Mouse (Mus musculus) CH12.LX (cell line): ENCODE measurements at regions not wholly inside any gene's neighbourhood (a gene's known extent, or its start where the extent isn't known, plus 50 kb on each side); places are given as distances from the start of the nearest gene placed in this dataset.

Experiments used
- DNase-seq: peaks from one replicate; pipeline ENCODE4 v3.0.0-alpha.2; 2013; ENCODE audit errors: extremely low read depth
- H3K27ac ChIP-seq: 2 replicates; pipeline ENCODE4 v1.5.1; 2012; ENCODE audit warnings: low read depth, mild to moderate bottlenecking, control low read depth, moderate library complexity; ENCODE audit not compliant: insufficient read depth
- H3K27me3 ChIP-seq: replicated peaks from 2 replicates; pipeline ENCODE3; 2012; ENCODE audit warnings: inconsistent platforms
- H3K36me3 ChIP-seq, 2 experiments: replicated peaks in 1 of 2; 2 replicates each; pipeline versions ENCODE3 to v1.6.1; 2012; ENCODE audit warnings: inconsistent platforms in 1 of 2, low read length in 1 of 2, mild to moderate bottlenecking in 1 of 2, mixed read lengths in 1 of 2, moderate library complexity in 1 of 2; ENCODE audit not compliant: control insufficient read depth in 1 of 2, insufficient read depth in 1 of 2
- H3K4me1 ChIP-seq, 2 experiments: 2 replicates each; pipeline ENCODE4 v1.6.1; 2012; ENCODE audit warnings: inconsistent platforms in 1 of 2, moderate library complexity in 1 of 2; ENCODE audit not compliant: insufficient read depth in 2 of 2, control insufficient read depth in 1 of 2
- H3K4me2 ChIP-seq: 2 replicates; pipeline ENCODE4 v1.6.1; 2012; ENCODE audit warnings: low read depth, mild to moderate bottlenecking, control low read depth; ENCODE audit not compliant: poor library complexity, insufficient read depth, severe bottlenecking
- H3K4me3 ChIP-seq, 3 experiments: fragments of 150-350 bp in 1 of 3; sonication (generic) in 1 of 3; replicated peaks in 1 of 3; 2 replicates each; pipeline versions ENCODE3 to v1.5.1; 2011 to 2012; ENCODE audit warnings: low read depth in 2 of 3, low read length in 2 of 3, mild to moderate bottlenecking in 2 of 3, moderate library complexity in 2 of 3, control low read depth in 1 of 3, improper control_type of control experiment in 1 of 3, inconsistent platforms in 1 of 3, mixed read lengths in 1 of 3; ENCODE audit not compliant: poor library complexity in 1 of 3
- H3K79me2 ChIP-seq: replicated peaks from 2 replicates; pipeline ENCODE4 v1.6.1; 2012; ENCODE audit warnings: mild to moderate bottlenecking, moderate library complexity; ENCODE audit not compliant: control insufficient read depth, poor library complexity, insufficient read depth, severe bottlenecking; ENCODE audit errors: extremely low read depth
- H3K9ac ChIP-seq: 2 replicates; pipeline ENCODE4 v1.6.1; 2012; ENCODE audit warnings: low read depth, mild to moderate bottlenecking, control low read depth, moderate library complexity; ENCODE audit not compliant: insufficient read depth
- H3K9me3 ChIP-seq: replicated peaks from 2 replicates; pipeline ENCODE3; 2012; ENCODE audit warnings: low read length, inconsistent platforms, mixed read lengths
- CTCF ChIP-seq, 2 experiments: IDR thresholded peaks in 1 of 2; conservative IDR thresholded peaks in 1 of 2; 2 replicates each; pipeline ENCODE4 v1.5.1; 2011 to 2012; ENCODE audit warnings: low read depth in 2 of 2, low read length in 2 of 2, improper control_type of control experiment in 1 of 2, inconsistent platforms in 1 of 2, mild to moderate bottlenecking in 1 of 2, moderate library complexity in 1 of 2
- E2F4 ChIP-seq: IDR thresholded peaks from 2 replicates; pipeline ENCODE4 v1.6.1; 2011; ENCODE audit warnings: low read depth, low read length, improper control_type of control experiment; ENCODE audit not compliant: insufficient replicate concordance
- ELF1 ChIP-seq: IDR thresholded peaks from 2 replicates; pipeline ENCODE4 v1.6.1; 2014; ENCODE audit warnings: low read depth, mild to moderate bottlenecking, inconsistent platforms, low read length, improper control_type of control experiment
- EP300 ChIP-seq: IDR thresholded peaks from 2 replicates; pipeline ENCODE4 v1.6.1; 2011; ENCODE audit warnings: low read length, improper control_type of control experiment
- GABPA ChIP-seq: IDR thresholded peaks from 2 replicates; pipeline ENCODE4 v1.6.1; 2012; ENCODE audit warnings: low read depth, low read length, improper control_type of control experiment, inconsistent platforms; ENCODE audit not compliant: insufficient replicate concordance
- IRF4 ChIP-seq: IDR thresholded peaks from 2 replicates; pipeline ENCODE4 v1.6.1; 2014; ENCODE audit warnings: low read depth, mild to moderate bottlenecking, inconsistent platforms, low read length, improper control_type of control experiment
- JUND ChIP-seq: conservative IDR thresholded peaks from 2 replicates; pipeline ENCODE4 v1.6.1; 2011; ENCODE audit warnings: low read depth, low read length, improper control_type of control experiment
- MAX ChIP-seq: IDR thresholded peaks from 2 replicates; pipeline ENCODE4 v1.6.1; 2011; ENCODE audit warnings: low read length, improper control_type of control experiment
- MEF2A ChIP-seq: IDR thresholded peaks from 2 replicates; pipeline ENCODE4 v1.6.1; 2014; ENCODE audit warnings: low read depth, mild to moderate bottlenecking, inconsistent platforms, low read length, improper control_type of control experiment, borderline replicate concordance
- MXI1 ChIP-seq: IDR thresholded peaks from 2 replicates; pipeline ENCODE4 v1.6.1; 2011; ENCODE audit warnings: mild to moderate bottlenecking, low read depth, low read length, improper control_type of control experiment
- NELFE ChIP-seq: IDR thresholded peaks from 2 replicates; pipeline ENCODE4 v1.6.1; 2011; ENCODE audit warnings: low read depth, low read length, improper control_type of control experiment
- NRF1 ChIP-seq: IDR thresholded peaks from 2 replicates; pipeline ENCODE4 v1.6.1; 2014; ENCODE audit warnings: low read depth, mild to moderate bottlenecking, inconsistent platforms, low read length, improper control_type of control experiment, moderate library complexity
- SMC3 ChIP-seq: IDR thresholded peaks from 2 replicates; pipeline ENCODE4 v1.6.1; 2011; ENCODE audit warnings: low read depth, low read length, improper control_type of control experiment
- TCF12 ChIP-seq: IDR thresholded peaks from 2 replicates; pipeline ENCODE4 v1.6.1; 2014; ENCODE audit warnings: low read depth, mild to moderate bottlenecking, inconsistent platforms, low read length, improper control_type of control experiment
- UBTF ChIP-seq: IDR thresholded peaks from 2 replicates; pipeline ENCODE4 v1.6.1; 2012; ENCODE audit warnings: low read depth, mild to moderate bottlenecking, inconsistent platforms, low read length, improper control_type of control experiment, moderate library complexity
- USF1 ChIP-seq: IDR thresholded peaks from 2 replicates; pipeline ENCODE4 v1.6.1; 2014; ENCODE audit warnings: low read depth, mild to moderate bottlenecking, inconsistent platforms, low read length, improper control_type of control experiment
- ZC3H11A ChIP-seq: IDR thresholded peaks from 2 replicates; pipeline ENCODE4 v1.6.1; 2012; ENCODE audit warnings: low read depth, mild to moderate bottlenecking, inconsistent platforms, low read length, improper control_type of control experiment
- ZMIZ1 ChIP-seq: IDR thresholded peaks from 2 replicates; pipeline ENCODE4 v1.6.1; 2012; ENCODE audit warnings: low read depth, mild to moderate bottlenecking, inconsistent platforms, low read length, improper control_type of control experiment
- dilution Hi-C: fragments of 300-500 bp; cut with MboI; formaldehyde crosslinking; loops from 2 replicates; pipeline ENCODE4 v1.14.3; 2020; ENCODE audit warnings: low sequenced_read_pairs; ENCODE audit not compliant: extremely low pct_unique_long_range_greater_than_20kb, extremely low pct_ligation_motif_present
- in situ Hi-C: fragments of 300-500 bp; cut with MboI; formaldehyde crosslinking; loops from 3 replicates; pipeline ENCODE4 v1.14.3; 2019; ENCODE audit warnings: low sequenced_read_pairs, low pct_ligation_motif_present, low pct_unique_long_range_greater_than_20kb, mixed read lengths

- no peak overlapping the region for H3K9ac ChIP-seq
- no peak overlapping the region for H3K27ac ChIP-seq
- no peak for DNase-seq
Measured at GRCm38 (mm10) chr14:46277832-46278611, 101.2 kb upstream of the Gm15217 start.

DNA sequence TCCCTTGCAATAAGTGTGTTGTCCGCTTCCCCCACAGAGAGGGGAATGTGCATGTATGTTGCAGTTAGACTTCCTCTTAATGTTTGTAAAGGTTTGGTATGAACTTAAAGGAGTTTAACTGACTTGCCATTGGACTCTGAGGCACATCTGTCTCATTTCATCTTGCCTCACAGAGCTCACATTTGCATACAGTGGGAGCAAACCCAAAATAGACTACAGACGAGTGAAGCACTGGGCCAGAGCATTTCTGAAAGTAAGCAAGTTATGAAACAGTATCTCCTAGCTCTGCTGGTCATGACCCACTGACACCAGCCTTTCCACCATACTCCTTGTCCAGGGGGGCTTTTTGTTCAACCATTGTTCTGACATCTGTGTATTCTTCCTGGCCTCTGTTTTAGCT lies 86.8 kb upstream of the Gm15217 start:
- Histone ChIP-seq H3K4me2 (no peak overlapping the region), H3K27ac (no peak overlapping the region), H3K9me3 (peaks cover 2% of the 10 kb centered on the region), H3K4me1 (peaks cover 6 to 16% of the 10 kb centered on the region in 2 experiments; a peak in 3 of 4 replicates), H3K4me3 (no peak overlapping the region), H3K27me3 (no peaks in the 10 kb centered on the region), H3K9ac (no peak overlapping the region), H3K79me2 (no peaks in the 10 kb centered on the region), H3K36me3 (no peaks in the 10 kb centered on the region)
- DNase-seq: peak; percentile 52
- dilution Hi-C loops (no loop called here), in situ Hi-C loops (no loop called here)
- TF ChIP-seq MEF2A: peak; percentile 80; the same call in 1 of the 2 replicates
- TF ChIP-seq ZC3H11A: no peak

More at GRCm38 (mm10) chr14:46277832-46278611, 101.2 kb upstream of the Gm15217 start:
- in situ Hi-C loops: no loop called here
- Histone ChIP-seq H3K27me3 (no peaks in the 10 kb centered on the region), H3K4me2 (no peak overlapping the region), H3K4me1 (no peaks in the 10 kb centered on the region)
- TF ChIP-seq NELFE (no peak), ZMIZ1 (no peak), ELF1 (no peak), MAX (no peak), SMC3 (no peak), IRF4 (no peak), NRF1 (no peak), UBTF (no peak), GABPA (no peak), MXI1 (no peak), TCF12 (no peak), USF1 (no peak), MEF2A (no peak), JUND (no peak), E2F4 (no peak), CTCF (conservative IDR thresholded peaks at IDR 0.05 in 1 of 2, IDR thresholded peaks at IDR 0.05 in 1 of 2; ENCODE audit: low read depth in 2 of 2, low read length in 2 of 2) (no peak), EP300 (no peak)
- TF ChIP-seq, all 38 proteins: peak for 0
- no peaks in the 10 kb centered on the region for H3K79me2 ChIP-seq
- no peaks in the 10 kb centered on the region for H3K9me3 ChIP-seq
- H3K36me3 ChIP-seq: no peaks in the 10 kb centered on the region
- H3K4me3 ChIP-seq: no peak overlapping the region
- dilution Hi-C loops: no loop called here
